Mouse (Mus musculus) granulocyte monocyte progenitor cell, adult 5-6 weeks (primary cell): ENCODE data around the gene Gltp. TPM values are rescaled to one million over a fixed set of nuclear protein-coding genes. Genes with fewer than 3 reads are reported as not detected.

Source experiments
- ATAC-seq: replicated peaks from 2 replicates; pipeline ENCODE4 v1.8.0; 2016; ENCODE audit warnings: mild to moderate bottlenecking, moderate TSS enrichment, inconsistent platforms; ENCODE audit not compliant: poor library complexity, severe bottlenecking
- total RNA-seq, 2 experiments: library from RNA; stranded (forward) in 1 of 2; stranded (reverse) in 1 of 2; fragments of 200-712, 200-1000 nt in 1 of 2; fragments of >200 nt in 1 of 2; fragmentation: Nextera tagmentation in 1 of 2; gene quantifications; 2 replicates each; pipeline ENCODE4 v1.2.3; 2014 to 2017

The Gltp gene
- total RNA-seq (2014; fragmentation: Nextera tagmentation) (85.6 and 87.2 TPM in 2 replicates), total RNA-seq (2017) (21.8 and 30.8 TPM in 2 replicates)

- ATAC-seq, result peak; percentile 93
Observed at GRCm38 (mm10) chr5:114690633-114691567, at the start of gene Gltp. Gltp (minus strand) TSS chr5:114690984.

GRCm38 (mm10) chr5:114738707-114739241 is 48.0 kb upstream of the Gltp start:
- ATAC-seq, result peak; percentile 31

GRCm38 (mm10) chr5:114737090-114737887 is 46.5 kb upstream of the Gltp start:
- no peak for ATAC-seq

GRCm38 (mm10) chr5:114733606-114734005 is 42.8 kb upstream of the Gltp start:
- ATAC-seq, result no peak

GRCm38 (mm10) chr5:114731969-114732368 is 41.2 kb upstream of the Gltp start:
- ATAC-seq, result no peak

- no peak for ATAC-seq
Observed at GRCm38 (mm10) chr5:114731498-114731897, 40.7 kb upstream of the Gltp start.

GRCm38 (mm10) chr5:114730129-114730528 is 39.3 kb upstream of the Gltp start:
- ATAC-seq, result no peak

- ATAC-seq, result no peak
Observed at GRCm38 (mm10) chr5:114728160-114728559, 37.4 kb upstream of the Gltp start.

- ATAC-seq, result no peak
Observed at GRCm38 (mm10) chr5:114722846-114723245, 32.1 kb upstream of the Gltp start.

GRCm38 (mm10) chr5:114721969-114722368 is 31.2 kb upstream of the Gltp start:
- peak; percentile 75 for ATAC-seq

GRCm38 (mm10) chr5:114720784-114721183 is 30.0 kb upstream of the Gltp start:
- no peak for ATAC-seq

GRCm38 (mm10) chr5:114719928-114720270 is 29.1 kb upstream of the Gltp start:
- no peak for ATAC-seq

- ATAC-seq, result no peak
Observed at GRCm38 (mm10) chr5:114719003-114719927, 28.5 kb upstream of the Gltp start.

GRCm38 (mm10) chr5:114718483-114718882 is 27.7 kb upstream of the Gltp start:
- no peak for ATAC-seq

- ATAC-seq, result no peak
Observed at GRCm38 (mm10) chr5:114717937-114718336, 27.2 kb upstream of the Gltp start.

GRCm38 (mm10) chr5:114717292-114717691 is 26.5 kb upstream of the Gltp start:
- ATAC-seq, result no peak

GRCm38 (mm10) chr5:114714551-114714950 is 23.8 kb upstream of the Gltp start:
- no peak for ATAC-seq

- ATAC-seq, result peak; percentile 23
Observed at GRCm38 (mm10) chr5:114709357-114709756, 18.6 kb upstream of the Gltp start.

GRCm38 (mm10) chr5:114708491-114708890 is 17.7 kb upstream of the Gltp start:
- ATAC-seq, result peak; percentile 7; the same call in 1 of the 2 replicates
